Mouse (Mus musculus): ENCODE measurements around the gene Mfap5.

DNA sequence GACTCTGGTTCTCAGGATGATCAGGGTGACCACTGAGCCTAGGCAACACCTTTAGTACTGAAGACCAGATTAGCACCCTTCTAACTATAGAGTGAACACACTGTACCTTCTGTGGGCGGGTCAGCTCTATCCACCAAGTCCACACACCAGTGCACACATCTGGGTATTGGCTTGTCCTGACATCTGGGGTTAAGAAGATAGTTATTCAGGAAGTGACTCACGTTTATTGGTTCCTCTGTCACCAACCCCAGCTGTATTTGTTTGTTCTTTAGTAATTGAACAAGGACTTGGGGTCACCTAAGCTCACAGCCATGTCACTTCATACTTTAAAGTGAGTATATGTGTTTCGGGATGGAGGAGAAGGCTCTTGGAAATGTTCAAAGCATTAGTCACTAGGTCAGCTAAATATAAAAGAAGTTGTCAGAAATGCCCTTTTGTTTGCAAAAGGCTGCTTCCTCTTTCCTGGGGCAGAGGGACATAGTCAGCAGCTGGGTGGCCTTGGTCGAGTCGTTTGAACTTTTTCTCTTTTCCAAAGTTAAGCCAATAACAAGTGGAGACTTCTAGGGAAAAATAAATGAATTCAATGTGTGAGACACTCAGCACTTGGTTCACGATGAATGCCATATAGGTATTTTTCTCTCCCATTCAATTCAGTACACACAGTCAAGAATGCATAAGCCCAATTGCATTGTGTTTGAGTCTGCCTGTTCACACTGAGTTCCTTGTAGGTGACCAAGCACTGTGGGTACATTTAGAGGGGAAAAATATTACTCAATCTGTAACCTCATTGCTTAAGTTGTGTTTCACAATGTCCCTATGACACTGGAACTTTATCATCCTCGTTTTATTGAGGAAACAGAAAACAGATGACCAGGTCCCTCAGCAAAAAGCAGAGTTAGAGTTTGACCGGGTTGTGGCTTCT, 65.3 kb downstream of the Mfap5 start:
- TF ChIP-seq CHD2 (IDR thresholded peaks at IDR 0.05; ENCODE audit: low read length) (no peak), CTCF (IDR thresholded peaks at IDR 0.05 in 2 of 3, conservative IDR thresholded peaks at IDR 0.05 in 1 of 3; ENCODE audit: control insufficient read depth in 1 of 3, insufficient read depth in 1 of 3, low read depth in 2 of 3, low read length in 3 of 3, poor library complexity in 1 of 3, severe bottlenecking in 1 of 3) (no peak), ZMIZ1 (IDR thresholded peaks at IDR 0.05; ENCODE audit: low read depth, low read length) (no peak), USF1 (IDR thresholded peaks at IDR 0.05; ENCODE audit: low read depth, low read length) (no peak), EP300 (IDR thresholded peaks at IDR 0.05; ENCODE audit: low read depth in 1 of 2, low read length in 2 of 2) (peak; percentile 81 to 84), ELF1 (IDR thresholded peaks at IDR 0.05; ENCODE audit: low read depth, low read length) (no peak), GATA1 (IDR thresholded peaks at IDR 0.05; ENCODE audit: low read depth, low read length) (peak; percentile 72), POLR2AphosphoS5 (IDR thresholded peaks at IDR 0.05; ENCODE audit: borderline replicate concordance, low read depth, low read length) (no peak), BHLHE40 (IDR thresholded peaks at IDR 0.05; ENCODE audit: borderline replicate concordance, low read depth, low read length) (peak; percentile 75; the same call in 1 of the 2 replicates), MAX (IDR thresholded peaks at IDR 0.05; ENCODE audit: low read length) (no peak), POLR2A (IDR thresholded peaks at IDR 0.05; ENCODE audit: control insufficient read depth in 1 of 2, insufficient read depth in 1 of 2, low read depth in 1 of 2, low read length in 2 of 2, poor library complexity in 1 of 2) (no peak), TCF12 (IDR thresholded peaks at IDR 0.05; ENCODE audit: low read depth, low read length) (peak; percentile 70), E2F4 (IDR thresholded peaks at IDR 0.05; ENCODE audit: borderline replicate concordance, low read depth, low read length) (no peak), GABPA (IDR thresholded peaks at IDR 0.05; ENCODE audit: low read depth, low read length) (no peak)
